Mouse (Mus musculus): ENCODE measurements around the gene Smchd1. TPM values are rescaled to one million over a fixed set of nuclear protein-coding genes. Genes with fewer than 3 reads are reported as not detected.

The Smchd1 gene
- 10 to 100 TPM; 18.2 to 20.4 TPM for total RNA-seq (2021)

DNA sequence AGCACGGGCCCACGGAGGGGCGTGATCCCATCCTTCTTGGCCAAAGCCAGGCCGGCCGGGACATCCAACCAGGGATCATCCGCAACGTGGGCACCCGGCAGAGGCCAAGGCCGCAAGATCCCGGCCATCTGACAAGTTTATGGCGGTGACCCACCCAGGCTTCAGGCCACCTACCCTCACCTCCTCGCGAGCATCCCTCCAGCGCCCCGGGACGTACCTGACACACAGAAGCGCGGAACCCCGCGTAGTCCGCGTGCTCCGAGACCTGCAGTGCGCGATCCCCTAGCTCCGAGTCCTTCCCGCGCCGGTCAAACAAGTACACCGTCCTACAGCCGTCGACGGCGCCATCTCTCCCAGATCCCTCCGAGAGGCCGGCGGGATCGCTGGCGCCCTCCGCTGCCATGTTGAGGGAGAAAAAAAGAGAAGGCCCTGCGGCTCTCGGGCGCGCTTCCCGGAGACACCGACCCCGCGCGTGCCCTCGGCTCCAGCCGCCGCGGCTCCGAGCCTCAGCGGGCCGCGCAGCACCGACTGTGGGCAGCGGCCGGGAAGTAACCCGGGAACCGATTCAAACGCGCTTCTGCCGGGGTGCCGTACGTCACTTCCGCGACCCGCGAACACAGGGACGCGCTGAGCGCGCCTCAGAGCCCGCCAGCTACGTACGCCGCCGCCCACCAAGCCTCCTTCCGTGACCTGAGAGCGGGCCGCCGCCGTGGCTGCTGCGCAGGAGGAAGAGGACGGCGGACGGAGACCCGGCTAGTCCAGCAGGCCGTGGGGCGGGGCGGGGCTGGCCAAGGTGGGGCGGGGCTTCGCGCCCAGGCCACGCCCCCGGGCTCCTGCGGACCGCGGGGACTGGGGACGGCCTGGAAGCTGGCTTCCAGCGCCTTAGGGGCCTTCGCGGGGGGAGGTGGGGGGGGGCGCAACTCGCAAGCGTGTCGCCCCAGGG, at the start of gene Smchd1:
Gene Smchd1, minus strand, starts transcription at position 582 of the 943 bp plus-strand sequence.
- peak; percentile 92 to 94 for DNase-seq
- intact Hi-C loops (cut with DNase I), result loop anchor here (2.0 kb wide), 1 partner anchor 52 kb away; the partner anchor contains the start of gene Ndc80

- intact Hi-C loops (cut with DNase I), result no loop called here
- DNase-seq, result no peak
Measured at GRCm38 (mm10) chr17:71510297-71510696, 35.2 kb upstream of the Smchd1 start.

- intact Hi-C loops (cut with DNase I), result no loop called here
Measured at GRCm38 (mm10) chr17:71506832-71507231, 31.7 kb upstream of the Smchd1 start.

DNA sequence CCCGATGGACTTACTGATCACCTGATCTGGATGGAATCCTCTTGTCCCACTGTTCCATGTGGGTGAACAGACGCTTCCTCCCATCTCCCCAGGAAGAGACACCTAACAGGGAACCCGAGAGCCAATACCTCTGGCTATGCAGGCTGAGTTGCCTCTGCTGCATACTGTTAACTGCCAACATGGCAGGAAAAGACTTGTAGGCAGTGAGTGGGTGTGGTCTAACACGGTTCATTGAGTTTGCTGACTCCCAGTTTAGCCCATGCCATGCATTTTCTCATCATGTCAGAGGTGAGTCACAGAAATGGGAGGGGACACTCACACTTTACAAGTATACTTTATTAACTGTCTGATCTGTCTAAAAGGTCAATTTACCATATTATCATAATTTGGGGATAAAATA, 20.6 kb upstream of the Smchd1 start:
- intact Hi-C loops (cut with DNase I), result no loop called here
- DNase-seq, result no peak

More at GRCm38 (mm10) chr17:71506832-71507231, 31.7 kb upstream of the Smchd1 start:
- no peak for DNase-seq

GRCm38 (mm10) chr17:71491332-71491686, 16.2 kb upstream of the Smchd1 start:
- no peak for DNase-seq
- intact Hi-C loops (cut with DNase I), result no loop called here

GRCm38 (mm10) chr17:71490666-71491331, 15.7 kb upstream of the Smchd1 start:
- no peak for DNase-seq
- intact Hi-C loops (cut with DNase I), result no loop called here

DNA sequence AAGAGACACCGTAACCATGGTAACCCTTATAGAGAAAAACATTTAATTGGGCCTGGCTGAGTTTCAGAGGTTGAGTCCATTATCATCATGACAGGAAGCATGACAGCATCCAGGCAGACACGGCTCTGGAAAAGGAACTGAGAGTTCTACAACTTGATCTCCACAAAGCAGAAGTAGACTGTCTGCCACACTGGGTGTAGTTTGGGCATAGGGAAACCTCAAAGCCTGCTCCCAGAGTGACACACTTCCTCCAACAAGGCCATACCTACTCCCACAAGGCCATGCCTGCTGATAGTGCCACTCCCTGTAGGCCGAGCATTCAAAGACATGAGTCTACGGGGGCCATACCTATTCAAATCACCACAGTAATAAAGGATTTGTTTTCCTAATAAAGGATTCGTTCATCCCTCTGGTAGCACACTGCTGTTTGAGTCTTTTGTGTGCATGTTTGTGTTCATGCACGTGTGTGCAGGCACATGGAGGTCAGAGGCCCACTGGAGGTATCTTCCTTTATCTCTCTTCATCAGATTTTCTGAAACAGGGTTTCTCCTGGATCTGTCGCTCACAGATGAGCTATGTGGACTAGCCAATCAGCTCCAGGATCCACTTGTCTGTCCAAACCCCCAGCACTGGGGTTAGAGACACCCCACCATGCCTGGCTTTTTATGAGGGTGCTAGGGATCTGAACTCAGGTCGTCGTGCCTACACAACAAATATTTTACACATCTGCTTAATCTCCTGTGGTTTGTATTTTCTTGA, 14.7 kb upstream of the Smchd1 start:
- intact Hi-C loops (cut with DNase I), result no loop called here
- no peak for DNase-seq

DNA sequence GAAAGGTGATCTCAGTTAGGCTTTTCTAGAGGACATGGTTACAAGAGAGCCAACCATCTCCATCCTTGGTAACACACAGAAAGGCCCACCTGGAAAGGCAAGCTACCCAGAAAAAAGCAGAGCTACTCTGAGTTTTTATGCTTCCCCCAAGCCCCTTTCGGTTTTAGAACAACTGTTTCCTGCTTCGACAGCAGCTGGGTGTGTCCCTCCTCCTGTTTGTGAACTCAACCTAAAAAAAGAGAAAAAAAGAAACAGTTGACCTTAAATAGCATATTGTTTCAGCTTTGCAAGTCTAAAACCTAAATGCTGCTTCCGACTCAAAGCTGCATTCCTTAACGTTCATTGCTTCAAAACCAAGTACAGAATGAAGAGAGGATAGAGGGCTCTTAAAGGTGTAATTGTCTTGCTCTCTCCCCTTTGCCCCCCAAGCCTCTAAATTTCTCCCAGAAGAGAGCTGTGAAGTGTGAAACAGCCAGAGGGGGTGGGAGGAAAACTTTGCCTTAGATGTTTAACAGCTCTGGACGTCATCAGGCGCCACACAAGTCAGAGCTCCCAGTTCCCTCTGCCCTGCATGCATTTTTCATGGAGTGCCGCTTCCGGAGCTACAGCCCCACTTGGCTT, 11.2 kb upstream of the Smchd1 start:
- intact Hi-C loops (cut with DNase I), result no loop called here
- peak; percentile 21 to 31 for DNase-seq

DNA sequence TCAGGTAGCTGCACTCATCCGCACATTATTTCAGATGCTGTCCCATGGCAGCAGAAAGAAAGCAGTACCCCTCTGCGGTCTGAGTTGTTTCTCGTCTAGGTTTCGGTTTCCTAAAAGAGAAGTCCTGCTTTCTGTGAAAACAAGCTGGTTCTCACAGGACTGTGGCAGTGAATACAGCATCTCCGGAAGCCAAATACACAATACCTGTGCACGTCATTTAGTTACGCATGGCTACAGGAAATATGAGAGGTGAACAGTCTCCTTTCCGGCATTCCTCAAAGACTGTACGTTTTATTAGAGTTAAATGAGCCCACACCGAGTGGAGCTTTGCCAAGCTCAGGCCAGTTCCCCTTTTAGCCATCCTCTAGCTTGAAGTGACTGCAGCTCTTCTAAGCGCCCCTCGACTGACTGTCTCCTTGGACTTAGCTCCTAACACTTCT, 10.7 kb upstream of the Smchd1 start:
- DNase-seq, result peak; percentile 37 to 61
- intact Hi-C loops (cut with DNase I), result no loop called here

DNA sequence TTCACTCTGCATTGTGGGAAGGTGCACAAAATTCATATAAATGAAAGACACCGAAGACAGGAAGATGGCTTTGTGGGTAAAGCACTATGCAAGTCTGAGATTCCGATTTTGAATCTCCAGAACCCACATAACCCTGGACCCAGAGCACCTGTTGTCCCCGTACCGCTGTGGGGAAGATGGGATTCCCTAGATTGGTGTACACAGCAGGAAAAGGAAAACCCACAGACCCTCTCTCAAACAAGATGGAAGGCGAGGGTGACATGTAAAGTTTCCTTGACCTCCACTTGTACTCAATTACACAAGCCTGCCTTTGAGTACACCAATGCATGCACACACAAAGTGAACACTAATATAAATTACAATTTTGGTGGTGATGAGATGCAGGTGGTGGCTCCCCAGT, 9.6 kb upstream of the Smchd1 start:
- intact Hi-C loops (cut with DNase I), result no loop called here

DNA sequence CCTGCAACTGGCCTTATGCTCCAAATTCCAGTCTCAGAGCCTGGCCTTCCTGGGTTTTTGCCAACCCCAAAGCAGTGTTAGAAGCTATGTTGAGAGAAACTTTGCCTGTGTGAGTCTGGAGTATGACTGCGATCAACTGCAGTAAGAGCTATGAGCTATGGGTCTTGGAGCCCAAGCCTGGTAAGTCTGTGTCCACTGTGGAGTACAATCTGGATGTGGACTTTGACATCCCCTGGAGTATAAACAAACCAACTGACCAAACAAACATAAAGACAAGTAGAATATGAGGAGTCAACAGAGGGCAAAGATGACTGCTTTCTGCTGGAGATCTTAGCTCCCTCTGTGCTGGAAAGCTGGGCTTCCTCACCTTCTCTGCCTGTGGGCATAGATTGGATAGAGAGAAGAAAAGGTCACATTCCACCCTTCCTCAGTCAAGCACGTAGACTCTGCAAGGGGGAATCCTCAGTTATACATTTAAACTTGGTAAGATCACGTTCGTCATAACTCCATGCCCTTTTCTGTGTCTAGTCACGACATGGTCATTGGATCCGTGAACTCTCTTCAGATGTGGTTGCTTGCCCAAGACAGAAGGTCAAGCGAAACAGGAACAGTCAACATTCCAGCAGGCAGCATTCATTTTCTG, 8.4 kb upstream of the Smchd1 start:
- no peak for DNase-seq
- intact Hi-C loops (cut with DNase I), result no loop called here

More for the DNA sequence above, 9.6 kb upstream of the Smchd1 start:
- no peak for DNase-seq

GRCm38 (mm10) chr17:71479381-71479901, 4.3 kb upstream of the Smchd1 start:
- no peak for DNase-seq
- intact Hi-C loops (cut with DNase I), result no loop called here

DNA sequence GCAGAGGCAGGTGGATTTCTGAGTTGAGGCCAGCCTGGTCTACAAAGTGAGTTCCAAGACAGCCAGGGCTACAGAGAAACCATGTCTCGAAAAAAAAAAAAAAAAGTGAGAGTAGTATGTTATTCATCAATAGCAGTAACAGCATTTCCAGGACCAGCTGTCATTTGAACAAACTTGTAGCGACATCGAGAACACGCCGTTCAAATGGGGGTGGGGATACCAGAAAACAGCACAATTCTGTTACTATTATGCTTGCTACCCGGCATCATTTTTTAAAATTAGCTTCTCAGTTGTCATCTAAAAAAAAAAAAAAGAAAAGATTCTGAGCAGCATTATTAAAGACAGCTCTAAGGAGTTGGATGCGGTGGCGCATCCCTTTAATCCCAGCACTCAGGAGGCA, 2.3 kb upstream of the Smchd1 start:
- intact Hi-C loops (cut with DNase I), result no loop called here
- no peak for DNase-seq

DNA sequence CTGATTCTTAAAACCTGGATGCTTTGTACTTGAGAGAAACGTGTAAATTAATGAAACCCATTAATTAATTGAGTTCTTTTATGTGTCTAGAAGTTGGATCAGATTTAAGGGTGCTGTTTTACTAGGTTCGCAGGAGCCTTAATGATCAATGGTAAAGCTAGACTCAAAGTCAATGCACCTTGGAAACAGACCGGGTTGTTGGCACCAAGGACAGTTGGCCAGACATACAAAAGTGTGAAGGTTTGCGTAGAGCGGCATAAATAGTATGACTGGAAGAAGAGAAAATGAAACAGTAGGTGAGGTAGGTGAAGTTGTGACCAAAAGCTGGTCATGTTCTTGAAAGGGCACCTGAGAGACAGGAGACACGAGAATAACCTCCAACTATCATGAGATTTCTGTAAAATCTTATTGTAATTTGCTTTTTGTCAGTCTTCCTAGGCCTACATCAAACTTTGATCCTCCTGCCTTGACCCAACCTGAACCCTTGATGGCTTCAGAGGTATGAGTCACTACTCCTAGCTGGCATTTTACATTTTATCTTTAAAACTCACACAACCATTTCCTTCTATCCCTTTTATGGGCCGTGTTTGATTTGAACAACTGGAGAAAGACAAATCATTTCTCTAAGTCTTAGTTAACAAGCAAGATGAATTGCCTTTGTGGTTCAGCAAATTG, 1.3 kb upstream of the Smchd1 start:
- intact Hi-C loops (cut with DNase I), result no loop called here
- no peak for DNase-seq

DNA sequence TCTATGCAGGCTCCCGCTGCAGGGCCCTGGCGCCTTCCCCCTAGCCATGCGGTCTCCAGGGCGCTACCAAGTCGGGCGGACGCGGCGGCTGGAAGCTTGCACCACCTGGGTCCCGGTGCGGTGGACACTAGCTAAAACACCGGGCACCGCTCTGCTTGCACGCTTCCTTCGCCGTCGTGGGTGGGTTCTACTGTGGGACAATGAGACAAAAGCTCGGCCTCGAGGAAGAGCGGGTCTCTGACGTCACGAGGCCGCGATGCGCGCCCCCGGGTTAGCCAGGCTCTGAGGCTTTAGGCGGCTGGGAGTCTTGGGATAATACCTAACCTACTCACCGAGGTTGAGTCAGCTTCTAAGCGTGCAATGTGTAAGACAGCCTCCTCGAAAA, 554 bp upstream of the Smchd1 start:
- intact Hi-C loops (cut with DNase I), result loop anchor here (2.0 kb wide), 1 partner anchor 51 kb away; the partner anchor contains the start of gene Ndc80

DNA sequence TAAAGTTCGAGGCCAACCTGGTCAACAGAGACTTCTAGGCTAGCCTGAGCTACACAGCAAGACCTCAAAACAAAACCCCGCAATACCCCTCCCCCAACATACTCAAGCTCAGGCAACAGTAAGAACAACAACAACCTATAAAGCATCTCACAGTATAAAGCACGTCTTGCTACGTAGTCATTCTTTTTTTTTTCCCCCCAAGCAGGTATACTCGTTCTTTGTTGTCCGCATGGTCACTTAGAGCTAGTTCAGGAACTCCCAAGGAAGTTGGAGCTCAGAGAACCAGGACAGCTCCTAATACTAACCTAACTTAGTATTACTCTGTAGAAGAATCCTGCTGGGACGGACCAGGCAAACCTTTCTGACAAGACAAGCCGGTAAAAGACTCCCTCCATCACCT, 1.0 kb downstream of the Smchd1 start:
- intact Hi-C loops (cut with DNase I), result loop anchor here (2.0 kb wide), 1 partner anchor 53 kb away; the partner anchor contains the start of gene Ndc80
- no peak for DNase-seq

More for the DNA sequence above, 554 bp upstream of the Smchd1 start:
- DNase-seq, result peak in 1 of 2 experiments; percentile 69

DNA sequence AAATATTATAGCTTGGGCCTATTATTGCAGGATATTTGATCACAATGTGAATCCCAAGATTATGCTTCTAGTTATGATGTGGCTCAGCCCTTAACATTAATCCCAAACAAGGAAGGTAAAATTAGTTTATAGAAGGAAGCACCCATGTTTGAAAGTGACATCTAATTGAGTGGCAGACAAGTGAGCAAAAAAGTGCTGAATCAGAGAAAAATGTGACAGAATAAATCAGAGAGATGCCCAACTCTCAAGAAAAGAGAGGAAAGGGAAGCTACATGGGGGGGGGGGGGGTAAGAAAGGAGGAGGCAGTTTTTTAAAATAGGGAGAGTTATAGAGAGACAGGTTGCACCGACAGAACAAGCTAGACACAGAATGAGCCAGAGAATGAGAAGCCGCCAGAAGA, 3.9 kb downstream of the Smchd1 start:
- intact Hi-C loops (cut with DNase I), result no loop called here
- DNase-seq, result no peak

DNA sequence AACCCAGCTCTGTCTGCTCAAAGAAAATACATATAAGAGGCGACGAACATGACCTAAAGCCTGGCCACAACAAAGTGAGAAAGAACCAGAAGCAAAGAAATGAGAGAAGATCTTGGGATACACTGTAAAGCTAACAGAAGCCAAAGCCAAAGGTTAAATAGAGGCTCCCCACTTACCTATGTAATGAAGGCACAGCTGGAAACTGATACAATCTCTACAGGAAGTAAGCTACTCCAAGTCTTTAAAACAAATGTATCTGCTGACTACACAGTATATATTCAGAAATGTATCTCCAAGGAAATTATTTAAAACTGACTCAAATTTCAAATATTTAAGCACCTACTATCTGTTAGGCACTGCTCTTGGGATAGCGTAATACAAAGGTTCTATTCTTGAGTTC, 14.8 kb downstream of the Smchd1 start:
- no peak for DNase-seq
- intact Hi-C loops (cut with DNase I), result no loop called here

DNA sequence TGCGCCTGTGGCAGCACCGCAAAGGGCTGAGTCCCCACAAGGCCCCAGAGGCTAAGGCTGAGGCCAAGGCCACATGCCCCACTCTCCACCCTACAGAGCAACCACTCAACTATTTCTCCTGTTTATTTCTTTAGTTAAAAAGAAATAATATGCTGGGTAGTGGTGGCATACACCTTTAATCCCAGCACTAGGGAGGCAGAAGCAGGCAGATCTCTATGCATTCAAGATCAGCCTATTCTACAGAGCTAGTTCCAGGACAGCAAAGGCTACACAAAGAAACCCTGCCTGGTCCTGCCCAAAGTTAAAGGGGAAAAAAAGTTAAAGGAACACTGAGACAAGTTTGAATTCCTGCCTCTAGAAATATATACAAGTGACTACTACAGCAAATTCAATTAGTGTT, 15.3 kb downstream of the Smchd1 start, which contains the start of gene Gm4707:
Gene Gm4707, minus strand, starts transcription at position 101 of the 400 bp plus-strand sequence.
- intact Hi-C loops (cut with DNase I), result no loop called here
- no peak for DNase-seq
